Mouse (Mus musculus): ENCODE measurements around the gene Dvl1.

DNA sequence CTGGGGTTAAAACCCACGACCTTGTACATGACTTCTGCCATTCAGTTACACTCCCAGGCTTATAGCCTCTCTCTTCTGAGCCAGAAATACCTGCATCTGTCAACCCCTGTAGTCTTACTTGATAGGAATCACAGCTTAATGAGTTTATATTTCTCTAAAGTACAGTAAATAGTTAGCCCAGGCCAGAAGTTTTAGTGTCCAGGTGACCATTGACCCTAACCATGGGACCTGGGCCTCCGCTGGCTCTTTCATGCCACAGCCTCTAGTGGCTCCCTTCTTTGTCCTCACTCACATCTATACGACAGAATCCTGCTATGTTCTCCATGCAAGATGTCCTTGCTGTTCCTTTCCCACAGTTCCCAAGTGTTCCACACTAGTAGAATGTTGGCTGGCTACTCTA, 39.4 kb upstream of the Dvl1 start:
- TF ChIP-seq CTCF (IDR thresholded peaks at IDR 0.05): no peak
- no peak for TF ChIP-seq POLR2A (IDR thresholded peaks at IDR 0.05; ENCODE audit: insufficient read depth, low read depth, low read length)
- no peak for TF ChIP-seq EP300 (IDR thresholded peaks at IDR 0.05; ENCODE audit: insufficient read depth, low read depth, low read length)
